Mouse (Mus musculus) bone marrow, adult 2 months (tissue): ENCODE data around the gene 4933430I17Rik.

ENCODE experiments used
- CTCF ChIP-seq: fragments of 200-500 bp; IDR thresholded peaks from 2 replicates; pipeline ENCODE4 v1.5.1; 2011; ENCODE audit warnings: low read length, control low read depth; ENCODE audit not compliant: control insufficient read depth, insufficient read depth
- POLR2A ChIP-seq: fragments of 200-500 bp; IDR thresholded peaks from 2 replicates; pipeline ENCODE4 v1.6.1; 2011; ENCODE audit warnings: low read depth, mild to moderate bottlenecking, control low read depth, low read length, borderline replicate concordance; ENCODE audit not compliant: control insufficient read depth

DNA sequence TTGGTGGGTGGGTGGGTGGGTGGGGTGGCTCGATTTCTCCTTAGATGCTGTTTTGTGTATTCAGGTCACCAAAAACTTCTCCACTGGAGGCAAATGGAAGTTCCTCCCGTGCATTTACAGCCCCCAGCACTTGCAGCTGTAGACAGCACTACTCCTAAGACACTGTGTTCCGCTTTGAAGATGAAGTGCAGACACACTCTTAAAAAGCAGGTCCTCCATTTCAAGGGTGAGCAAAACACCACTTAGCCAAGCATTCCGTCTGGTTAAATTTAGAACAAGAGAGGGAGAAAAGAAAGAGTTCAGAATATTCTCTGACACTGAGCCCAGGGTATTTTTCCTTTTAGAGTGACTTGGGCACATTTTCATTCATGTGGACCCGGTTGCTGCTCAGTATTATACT lies 44.9 kb downstream of the 4933430I17Rik start:
- no peak for TF ChIP-seq CTCF
- TF ChIP-seq POLR2A = no peak
